Mouse (Mus musculus): ENCODE data around the gene Zfp710.

Zfp710 gene

DNA sequence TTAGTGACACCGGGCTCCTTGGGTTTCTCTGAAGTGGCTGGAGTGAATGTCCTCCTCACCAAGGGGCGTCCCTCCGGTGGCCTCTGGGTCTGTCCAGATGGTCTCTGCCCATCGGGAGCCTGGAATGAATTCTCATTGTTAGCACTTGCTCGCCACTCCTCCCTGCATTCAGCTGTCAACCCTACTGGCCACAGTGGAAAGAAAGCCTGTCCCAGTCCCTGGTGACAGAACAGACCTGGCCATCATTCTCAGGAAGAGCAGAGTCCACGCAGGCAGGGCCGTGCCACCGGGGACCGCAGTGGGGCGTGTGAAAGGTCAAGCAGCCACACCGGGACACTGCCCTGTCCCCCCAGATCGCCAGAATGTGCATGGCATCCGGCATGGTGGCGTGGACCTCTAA is 33.2 kb downstream of the Zfp710 start:
- no peak for DNase-seq

GRCm38 (mm10) chr7:80058405-80059063 is 33.9 kb downstream of the Zfp710 start:
- DNase-seq, result no peak

- DNase-seq, result no peak
These were observed 34.6 kb downstream of the Zfp710 start for GRCm38 (mm10) chr7:80059064-80059838.

DNA sequence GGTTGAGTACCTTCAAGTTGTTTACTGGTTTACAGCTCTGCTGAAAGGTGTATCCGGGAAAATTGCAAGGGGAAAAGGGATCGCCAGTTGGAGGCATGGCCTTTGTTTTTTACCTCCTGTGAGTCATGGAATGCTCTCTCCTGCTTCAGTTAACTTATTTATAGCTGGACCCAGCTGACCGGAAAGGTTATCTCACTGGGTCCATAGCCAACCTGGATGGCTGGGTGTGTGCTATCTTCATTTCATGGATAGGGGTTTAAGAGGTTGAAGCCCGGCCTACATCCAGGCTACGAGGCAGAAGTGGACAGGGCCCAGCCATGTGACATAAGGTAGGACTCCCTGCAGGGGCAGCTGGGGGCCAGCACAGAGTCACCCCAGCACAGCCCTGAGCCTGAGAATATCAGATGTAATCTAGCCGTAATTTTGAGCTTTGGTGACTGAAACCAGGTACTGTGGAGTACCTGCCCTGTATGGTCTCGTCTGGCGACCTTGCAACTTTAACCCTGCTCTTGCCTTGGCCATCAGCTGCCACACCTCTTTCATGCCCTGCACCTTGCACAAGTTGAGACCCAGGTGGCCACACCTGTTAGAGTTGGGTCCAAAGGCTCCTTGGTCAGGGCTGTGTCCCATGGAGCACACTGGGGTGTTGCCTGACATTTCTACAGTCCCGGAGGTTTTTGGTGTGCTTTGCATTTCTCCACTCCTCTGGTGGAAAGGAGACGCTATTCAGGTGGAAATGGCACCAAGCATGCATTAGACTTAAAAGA is 35.6 kb downstream of the Zfp710 start:
- DNase-seq, result no peak

- DNase-seq, result no peak
These were observed 37.6 kb downstream of the Zfp710 start for GRCm38 (mm10) chr7:80062083-80062826.

DNA sequence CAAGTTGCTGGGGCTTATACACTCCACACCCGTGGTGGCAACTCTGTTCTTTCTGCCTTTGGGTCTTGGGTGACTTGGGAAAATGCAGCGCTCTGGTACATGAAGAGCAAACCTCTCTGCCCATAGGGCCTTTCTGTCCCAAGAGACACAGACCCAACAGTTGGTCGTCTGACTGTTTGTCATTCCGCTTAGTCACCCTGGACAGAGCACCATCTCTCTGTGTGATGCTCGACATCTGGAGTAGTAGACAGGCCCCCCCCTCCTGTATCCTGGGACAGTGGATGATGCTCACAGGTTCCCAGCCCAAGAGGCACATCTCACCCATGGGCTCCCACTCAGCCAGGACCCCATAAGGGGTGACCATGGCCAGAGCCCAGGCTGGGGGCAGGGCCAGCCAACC is 38.6 kb downstream of the Zfp710 start:
- no peak for DNase-seq

DNA sequence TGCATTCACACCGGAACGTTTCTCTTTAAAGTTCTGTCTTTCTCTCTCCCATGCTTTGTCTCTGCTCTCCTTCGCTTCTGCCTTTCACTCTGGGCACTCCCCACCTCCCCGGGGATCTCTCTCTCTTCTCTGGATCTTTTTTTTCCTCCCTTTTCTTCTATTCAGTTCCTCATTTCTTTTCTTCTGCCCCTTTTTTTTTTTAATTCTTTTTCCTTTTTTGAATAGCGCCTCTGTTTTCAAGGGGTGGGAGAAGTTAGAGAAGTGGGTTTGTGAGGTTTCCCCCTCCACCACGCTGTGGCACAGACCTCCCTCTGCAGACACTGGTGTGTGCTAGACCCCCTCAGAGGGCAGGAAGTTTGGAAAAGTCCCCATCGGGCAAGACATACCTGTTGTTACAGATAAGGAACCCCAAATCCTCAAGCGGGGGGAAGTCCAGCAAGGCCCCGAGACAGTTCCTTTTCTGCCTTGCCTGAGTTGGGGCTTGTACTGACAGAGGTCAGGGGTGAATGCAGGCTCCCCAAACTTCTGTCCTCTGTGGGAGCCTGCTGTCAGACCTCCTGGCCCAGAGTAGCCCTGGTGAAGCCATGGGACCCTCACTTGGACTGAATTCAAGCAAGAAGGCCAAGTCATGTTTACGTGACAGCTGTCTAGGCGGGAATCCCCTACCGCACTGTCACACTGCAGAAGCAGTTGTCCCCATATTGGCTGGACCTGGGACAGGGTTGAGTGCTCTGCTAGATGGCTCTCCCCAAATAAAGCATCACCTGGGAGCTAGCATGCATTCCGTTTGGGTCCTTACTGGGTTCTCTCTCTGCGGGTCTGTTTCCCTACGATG is 39.5 kb downstream of the Zfp710 start:
- DNase-seq, result no peak

GRCm38 (mm10) chr7:80065250-80065649 is 40.6 kb downstream of the Zfp710 start:
- DNase-seq, result no peak

DNA sequence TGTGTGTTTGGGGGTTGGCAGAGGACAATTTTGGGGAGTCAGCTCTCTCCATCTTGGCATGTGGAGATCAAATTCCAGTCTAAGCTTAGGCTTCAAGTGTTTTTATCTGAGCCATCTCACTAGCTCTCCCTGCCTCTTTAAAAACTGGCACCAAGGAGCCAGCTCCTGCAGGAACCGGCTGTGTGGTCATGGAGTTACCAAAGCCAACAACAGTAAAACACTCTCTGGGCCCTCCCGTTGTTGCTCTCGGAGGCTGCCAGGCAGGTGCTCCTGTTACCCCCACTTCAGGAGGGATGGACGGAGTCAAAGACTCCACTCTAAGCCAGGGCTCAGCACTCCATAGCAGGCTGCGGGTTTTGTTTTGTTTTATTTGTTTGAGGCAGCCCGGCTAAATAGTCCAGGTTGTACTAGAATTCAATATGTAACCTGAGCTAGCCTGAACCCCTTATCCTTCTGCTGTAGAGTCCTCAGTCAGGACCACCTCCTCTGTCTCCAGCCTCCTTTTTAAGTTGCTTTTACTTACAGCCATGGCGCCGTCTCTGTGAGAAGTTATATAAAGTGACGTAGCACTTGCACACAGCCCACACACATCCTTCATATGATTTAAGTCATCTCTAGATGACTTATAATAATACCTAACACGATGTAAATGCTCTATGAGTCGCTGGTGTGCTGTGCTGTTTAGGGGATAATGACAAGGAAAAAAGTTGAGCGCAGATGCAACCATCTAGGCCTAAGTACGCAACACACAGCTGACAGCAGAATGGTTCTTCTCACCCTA is 42.3 kb downstream of the Zfp710 start:
- DNase-seq, result no peak

DNA sequence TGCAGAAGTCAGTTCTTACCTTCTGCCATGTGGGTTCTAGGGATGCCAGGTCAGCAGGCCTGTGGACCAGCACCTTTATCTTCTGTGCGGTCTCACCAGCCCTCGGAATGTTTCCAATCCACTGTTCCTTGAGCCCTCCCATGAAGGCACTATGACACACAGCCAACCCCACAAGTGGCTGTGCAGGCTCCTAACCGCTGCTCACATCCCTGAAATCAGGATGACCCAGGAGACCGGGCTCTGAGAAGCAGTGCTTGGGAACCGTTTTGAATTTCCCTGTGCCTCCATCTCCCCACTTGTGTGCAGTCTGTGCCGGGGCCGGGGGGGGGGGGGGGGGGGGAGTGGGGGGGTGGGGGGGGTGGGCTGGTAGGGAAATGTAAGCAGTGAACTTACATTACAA is 43.7 kb downstream of the Zfp710 start:
- DNase-seq, result no peak

- no peak for DNase-seq
These were observed 45.2 kb downstream of the Zfp710 start for GRCm38 (mm10) chr7:80069615-80070327.

GRCm38 (mm10) chr7:80071209-80071608 is 46.6 kb downstream of the Zfp710 start:
- DNase-seq, result no peak

DNA sequence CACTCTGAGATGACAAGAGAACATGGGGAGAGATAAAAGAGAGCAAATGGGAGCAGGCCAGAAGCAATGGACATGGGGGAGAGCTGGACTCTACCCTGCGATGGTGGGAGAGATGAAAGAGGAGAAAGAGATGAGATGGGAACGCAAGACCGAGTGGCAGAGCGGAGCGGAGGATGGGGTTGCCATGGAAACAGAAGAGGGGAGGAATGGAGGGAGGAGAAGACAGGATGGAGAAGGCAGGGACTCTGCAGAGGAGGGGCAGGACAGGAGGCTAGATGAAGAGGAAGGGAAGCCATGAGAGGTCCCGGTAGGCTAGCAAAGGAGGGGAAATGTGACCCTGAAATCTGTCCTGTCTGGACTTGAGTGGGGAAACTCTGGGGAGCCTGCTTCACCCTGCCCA is 47.7 kb downstream of the Zfp710 start:
- DNase-seq, result no peak

DNA sequence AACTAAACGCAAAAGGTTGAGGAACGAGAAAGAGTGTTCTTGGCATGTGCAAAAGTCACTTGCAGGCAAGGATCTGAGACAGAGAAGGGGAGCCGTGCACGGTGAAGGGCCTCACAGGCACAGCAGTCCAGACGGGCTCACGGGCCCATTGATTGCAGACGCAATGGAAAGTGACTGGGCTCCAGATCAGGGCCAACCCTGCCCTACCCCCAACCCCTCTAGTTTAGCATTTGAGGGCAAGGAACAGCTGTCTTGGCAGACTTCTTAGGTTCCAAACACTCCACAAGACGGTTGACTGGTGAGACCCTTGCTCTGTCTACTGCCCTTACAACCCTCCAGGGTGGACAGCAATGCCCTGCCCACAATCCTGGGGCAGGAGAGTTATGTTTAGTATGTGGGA is 48.9 kb downstream of the Zfp710 start:
- no peak for DNase-seq

GRCm38 (mm10) chr7:80074921-80075441 is 50.4 kb downstream of the Zfp710 start:
- DNase-seq, result peak in 1 of 2 experiments; percentile 46

DNA sequence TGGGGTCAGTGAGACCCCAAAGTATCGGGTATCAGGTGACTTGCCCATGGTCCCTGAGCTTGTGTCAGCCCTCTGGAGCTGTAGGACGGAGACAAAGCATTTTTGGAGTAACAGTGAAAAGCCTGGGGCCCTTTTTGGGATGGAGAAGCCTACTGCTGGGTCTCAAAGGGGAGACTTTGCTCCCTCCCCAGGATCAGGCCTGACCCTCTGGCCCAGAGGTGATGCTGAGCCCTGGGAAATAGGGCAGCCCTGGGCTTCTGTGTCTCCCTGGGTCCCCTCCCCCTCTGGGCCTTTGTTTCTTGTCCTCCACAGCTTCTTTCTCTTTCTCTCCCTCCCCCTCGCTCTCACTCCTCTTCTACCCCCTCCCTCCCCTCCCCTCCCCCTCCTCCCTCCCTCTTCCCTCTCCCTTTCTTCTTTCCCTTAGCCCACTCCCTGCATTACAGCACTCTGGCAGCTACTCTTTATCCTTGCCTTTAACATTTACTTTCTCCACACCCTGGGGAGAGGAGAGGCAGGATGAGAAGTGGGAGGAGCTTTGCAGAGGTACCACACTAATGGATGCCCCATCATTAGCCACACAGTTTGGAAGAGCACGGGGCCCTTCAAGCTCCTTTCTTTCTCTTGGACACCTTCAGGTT is 51.5 kb downstream of the Zfp710 start:
- DNase-seq, result no peak

DNA sequence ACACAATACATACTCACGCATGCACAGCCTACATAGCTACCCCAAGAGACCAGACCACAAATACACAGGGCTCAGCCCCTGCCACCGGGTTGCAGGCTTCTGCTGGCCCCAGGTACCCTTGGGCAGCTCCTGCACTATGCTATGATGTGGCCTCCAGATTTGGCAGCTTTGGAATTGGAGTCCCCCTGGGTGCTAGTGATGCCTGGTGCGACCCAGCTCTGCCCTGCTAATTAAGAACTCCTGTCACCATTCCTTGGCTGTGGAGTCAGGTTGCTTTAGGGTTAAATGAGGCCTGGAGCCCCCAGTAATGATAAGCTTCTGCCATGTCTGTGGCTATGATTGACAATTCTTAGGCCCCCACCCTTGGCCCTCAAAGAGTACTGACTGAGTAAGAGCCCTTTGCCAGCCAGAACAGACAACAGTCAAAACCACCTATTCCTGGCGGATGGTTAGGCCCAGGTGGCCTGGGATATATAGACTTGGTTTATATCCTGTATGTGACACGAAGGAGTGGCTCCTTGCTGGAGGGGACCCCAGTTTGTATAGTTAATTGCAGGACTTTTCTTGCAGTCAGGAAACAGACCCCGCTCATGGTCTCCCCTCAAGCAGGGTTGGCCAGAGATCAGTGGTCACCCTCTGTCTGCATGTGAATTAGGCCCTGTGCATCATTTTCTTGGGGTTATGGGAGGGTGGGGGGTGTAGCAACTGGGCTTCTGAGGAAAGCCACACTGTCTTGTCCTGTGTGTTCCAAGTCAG is 52.5 kb downstream of the Zfp710 start:
- DNase-seq, result no peak

DNA sequence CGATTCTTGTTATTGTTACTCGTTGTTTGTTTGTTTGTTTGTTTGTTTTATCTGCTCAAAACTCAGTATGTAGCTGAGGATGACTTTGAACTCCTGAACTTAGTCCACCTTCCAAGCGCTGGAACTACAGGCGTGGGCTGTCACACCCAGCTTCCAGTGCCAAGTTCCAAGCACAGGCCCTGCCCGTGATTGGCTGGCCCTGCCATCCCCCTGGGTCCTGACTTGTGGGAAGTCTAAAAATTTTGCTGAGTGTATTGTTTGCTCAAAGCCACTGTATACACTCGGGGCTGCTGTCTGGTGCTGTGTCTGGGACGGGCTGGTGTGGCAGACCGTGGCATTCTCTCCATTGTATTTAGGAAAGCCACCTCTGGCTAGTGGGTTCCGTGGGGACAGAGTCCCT is 53.2 kb downstream of the Zfp710 start:
- no peak for DNase-seq

DNA sequence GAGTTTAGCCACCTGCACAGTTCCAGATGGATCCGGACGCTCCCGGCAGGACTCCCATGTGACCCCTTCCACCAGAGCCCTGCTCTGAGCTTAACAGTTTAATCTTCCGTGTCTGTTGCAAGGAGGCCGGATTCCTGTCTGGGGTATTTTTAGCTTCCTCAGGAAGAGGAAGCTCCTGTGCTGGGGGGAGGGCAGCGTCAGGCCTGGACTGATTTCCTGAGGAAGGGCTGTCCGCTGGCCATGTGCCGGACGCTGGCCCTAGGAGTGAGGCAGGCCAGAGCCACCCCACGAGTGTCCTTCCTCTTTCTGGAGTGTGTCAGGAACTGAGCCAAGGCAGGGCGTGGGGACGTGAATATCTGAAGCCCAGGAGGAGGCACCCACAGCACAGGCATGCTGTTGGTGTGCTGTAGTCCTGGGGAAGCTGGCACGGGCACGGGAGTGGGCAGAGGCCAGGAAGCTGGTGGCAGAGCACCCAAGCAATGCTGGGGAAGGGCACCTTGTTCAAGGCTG is 54.2 kb downstream of the Zfp710 start:
- DNase-seq, result no peak

All from thymus, adult 18-20 months (tissue).